Mouse (Mus musculus) right cerebral cortex, postnatal 14 days (tissue): Measurements from ENCODE around the gene Adar.
A peak's percentile ranks its signal among the peaks of the same experiment; 100 is the strongest.

ENCODE experiments used
- DNase-seq: peaks from one replicate; pipeline ENCODE4 v3.0.0; 2022

Adar gene

GRCm38 (mm10) chr3:89714359-89715206 is at the start of gene Adar:
TSS of gene Adar (plus strand) at chr3:89715022.
- peak; percentile 92 for DNase-seq

GRCm38 (mm10) chr3:89667131-89667530 is 47.7 kb upstream of the Adar start:
- no peak for DNase-seq

GRCm38 (mm10) chr3:89671334-89671733 is 43.5 kb upstream of the Adar start:
- DNase-seq, result no peak

GRCm38 (mm10) chr3:89672573-89673317 is 42.1 kb upstream of the Adar start:
- no peak for DNase-seq

- no peak for DNase-seq
Observed at GRCm38 (mm10) chr3:89677617-89678016, 37.2 kb upstream of the Adar start.

- DNase-seq, result no peak
Observed at GRCm38 (mm10) chr3:89686031-89686430, 28.8 kb upstream of the Adar start.

GRCm38 (mm10) chr3:89688694-89689581 is 25.9 kb upstream of the Adar start:
- peak; percentile 93 for DNase-seq

GRCm38 (mm10) chr3:89691776-89692175 is 23.0 kb upstream of the Adar start:
- DNase-seq, result no peak

- DNase-seq, result peak; percentile 28
Observed at GRCm38 (mm10) chr3:89696152-89696821, 18.5 kb upstream of the Adar start.

GRCm38 (mm10) chr3:89698958-89699357 is 15.9 kb upstream of the Adar start:
- DNase-seq, result no peak

- no peak for DNase-seq
Observed at GRCm38 (mm10) chr3:89700461-89700860, 14.4 kb upstream of the Adar start.

GRCm38 (mm10) chr3:89703596-89703995 is 11.2 kb upstream of the Adar start:
- no peak for DNase-seq

GRCm38 (mm10) chr3:89704064-89704463 is 10.8 kb upstream of the Adar start:
- no peak for DNase-seq

- DNase-seq, result peak; percentile 67
Observed at GRCm38 (mm10) chr3:89715207-89715966, 565 bp downstream of the Adar start.

GRCm38 (mm10) chr3:89715967-89716256 is 1.1 kb downstream of the Adar start:
- no peak for DNase-seq

GRCm38 (mm10) chr3:89722032-89722431 is 7.2 kb downstream of the Adar start:
- DNase-seq, result no peak

GRCm38 (mm10) chr3:89723400-89724084 is 8.7 kb downstream of the Adar start:
- DNase-seq, result no peak

- no peak for DNase-seq
Observed at GRCm38 (mm10) chr3:89727028-89727427, 12.2 kb downstream of the Adar start.

GRCm38 (mm10) chr3:89728848-89729247 is 14.0 kb downstream of the Adar start:
- DNase-seq, result no peak

- peak; percentile 49 for DNase-seq
Observed at GRCm38 (mm10) chr3:89730350-89731331, 15.8 kb downstream of the Adar start.
